Mouse (Mus musculus): ENCODE data around the gene Dkk2. TPM values are rescaled to one million over a fixed set of nuclear protein-coding genes. Genes with fewer than 3 reads are reported as not detected.

The Dkk2 gene
- polyA plus RNA-seq, 1 experiment from 2014 or later = 1.5 TPM

DNA sequence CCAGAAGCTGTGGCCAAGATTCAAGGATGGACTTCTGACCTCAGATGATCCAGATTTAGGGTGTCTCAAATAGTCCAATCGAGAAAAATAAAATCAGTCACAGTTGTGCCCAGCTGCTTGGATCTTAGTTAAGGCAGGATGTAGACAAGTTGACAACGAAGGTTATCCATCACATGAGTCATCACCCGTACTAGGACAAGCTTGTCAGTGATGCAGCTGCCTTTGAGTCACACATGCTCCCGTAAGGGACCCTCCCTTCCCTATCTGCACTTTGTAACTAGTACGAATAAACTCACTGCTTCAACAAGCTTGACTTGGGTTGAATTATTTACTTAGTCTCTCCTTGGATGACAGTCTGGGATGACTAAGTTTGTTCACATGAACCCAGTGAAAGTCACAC is 126.2 kb downstream of the Dkk2 start:
- no peak overlapping the region for H3K9ac ChIP-seq (replicated peaks; ENCODE audit: low read depth, low read length)
- WGBS = 90% methylated on average over 5 of the region's 5 CpGs

DNA sequence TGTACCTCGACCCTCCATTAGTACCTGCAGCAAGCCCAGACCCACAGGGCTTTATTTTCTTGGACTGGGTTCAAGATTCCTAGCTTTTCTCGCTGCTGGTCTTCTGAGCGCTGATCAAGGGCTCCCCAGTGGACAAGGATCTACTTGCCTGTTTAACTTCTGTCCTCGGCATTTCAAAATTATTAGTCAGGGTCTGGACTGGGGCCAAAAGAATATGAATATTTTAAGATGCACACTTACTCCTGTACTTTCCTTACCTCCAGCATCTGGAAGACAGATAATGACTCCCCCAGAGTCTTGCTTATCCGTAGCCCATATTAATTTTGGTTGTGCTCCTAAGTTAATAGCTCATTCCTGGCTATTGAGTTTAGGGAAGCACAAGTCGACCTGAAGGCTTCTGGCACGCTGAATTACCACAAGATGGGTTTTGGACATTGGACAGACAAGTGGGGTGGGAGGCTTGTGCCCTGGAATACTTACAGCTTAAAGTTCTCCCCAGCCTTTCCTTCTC is 134.9 kb downstream of the Dkk2 start:
- WGBS = 82% methylated on average over 7 of the region's 7 CpGs

More for the DNA sequence above, 126.2 kb downstream of the Dkk2 start:
- Histone ChIP-seq H3K27ac (ENCODE audit: low read length) (no peak overlapping the region), H3K4me3 (replicated peaks; ENCODE audit: low read length) (no peak overlapping the region), H3K27me3 (replicated peaks; ENCODE audit: control insufficient read depth, insufficient read depth, low read length) (no peaks in the 10 kb centered on the region), H3K4me1 (replicated peaks; ENCODE audit: control insufficient read depth, insufficient read depth, low read length) (no peaks in the 10 kb centered on the region), H3K9me3 (ENCODE audit: control insufficient read depth, low read length) (no peaks in the 10 kb centered on the region), H3K4me2 (ENCODE audit: low read length) (no peak overlapping the region), H3K36me3 (ENCODE audit: control insufficient read depth, insufficient read depth) (no peaks in the 10 kb centered on the region)
- ATAC-seq = no peak

DNA sequence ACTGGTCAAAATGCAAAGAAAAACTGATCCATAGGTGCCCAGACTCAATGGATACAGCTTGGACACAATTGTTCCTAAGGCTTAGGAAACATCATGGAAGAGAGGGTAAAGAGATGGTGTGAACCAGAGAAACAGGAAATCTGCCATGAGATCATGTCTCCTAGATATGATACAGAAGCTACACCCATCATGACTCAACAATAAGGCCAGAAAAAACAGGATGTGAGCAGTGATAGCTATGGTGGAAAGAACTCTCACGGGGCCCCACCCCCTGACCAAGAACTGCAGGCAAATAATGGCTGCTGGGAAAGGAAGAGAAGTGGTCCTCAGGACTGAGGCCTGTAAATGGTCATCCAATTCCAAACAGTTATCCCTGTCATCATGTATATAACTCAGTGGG is 142.5 kb downstream of the Dkk2 start:
- no peak for ATAC-seq

More for the DNA sequence above, 134.9 kb downstream of the Dkk2 start:
- no peaks in the 10 kb centered on the region for H3K9me3 ChIP-seq (ENCODE audit: control insufficient read depth, low read length)
- no peaks in the 10 kb centered on the region for H3K36me3 ChIP-seq (ENCODE audit: control insufficient read depth, insufficient read depth)
- no peak overlapping the region for H3K9ac ChIP-seq (replicated peaks; ENCODE audit: low read depth, low read length)
- no peak overlapping the region for H3K4me3 ChIP-seq (replicated peaks; ENCODE audit: low read length)
- H3K4me1 ChIP-seq (replicated peaks; ENCODE audit: control insufficient read depth, insufficient read depth, low read length) = no peaks in the 10 kb centered on the region
- H3K27ac ChIP-seq (ENCODE audit: low read length) = no peak overlapping the region
- no peak overlapping the region for H3K4me2 ChIP-seq (ENCODE audit: low read length)
- H3K27me3 ChIP-seq (replicated peaks; ENCODE audit: control insufficient read depth, insufficient read depth, low read length) = no peaks in the 10 kb centered on the region
- ATAC-seq = no peak

More for the DNA sequence above, 142.5 kb downstream of the Dkk2 start:
- no peaks in the 10 kb centered on the region for H3K36me3 ChIP-seq (ENCODE audit: control insufficient read depth, insufficient read depth)
- H3K9me3 ChIP-seq (ENCODE audit: control insufficient read depth, low read length) = no peaks in the 10 kb centered on the region
- no peaks in the 10 kb centered on the region for H3K4me1 ChIP-seq (replicated peaks; ENCODE audit: control insufficient read depth, insufficient read depth, low read length)
- no peak overlapping the region for H3K27ac ChIP-seq (ENCODE audit: low read length)
- H3K27me3 ChIP-seq (replicated peaks; ENCODE audit: control insufficient read depth, insufficient read depth, low read length) = no peaks in the 10 kb centered on the region
- H3K9ac ChIP-seq (replicated peaks; ENCODE audit: low read depth, low read length) = no peak overlapping the region
- 85% methylated on average over 1 of the region's 1 CpGs for WGBS
- no peak overlapping the region for H3K4me2 ChIP-seq (ENCODE audit: low read length)
- H3K4me3 ChIP-seq (replicated peaks; ENCODE audit: low read length) = no peak overlapping the region

Data from forebrain, embryonic 16.5 days (tissue).